Mouse (Mus musculus): ENCODE measurements at regions not wholly inside any gene's neighbourhood (a gene's known extent, or its start where the extent isn't known, plus 50 kb on each side); places are given as distances from the start of the nearest gene placed in this dataset.

- Histone ChIP-seq H3K4me1 (replicated peaks; ENCODE audit: control insufficient read depth, insufficient read depth, low read length) (no peaks in the 10 kb centered on the region), H3K27me3 (ENCODE audit: control insufficient read depth, insufficient read depth, low read length) (no peaks in the 10 kb centered on the region), H3K36me3 (ENCODE audit: control insufficient read depth, insufficient read depth, low read length) (no peaks in the 10 kb centered on the region), H3K27ac (ENCODE audit: control insufficient read depth, insufficient read depth, low read length) (no peak overlapping the region), H3K4me3 (ENCODE audit: control insufficient read depth, insufficient read depth, low read length) (no peak overlapping the region)
- DNase-seq: no peak
- no peak for TF ChIP-seq CTCF (IDR thresholded peaks at IDR 0.05; ENCODE audit: borderline replicate concordance, control insufficient read depth, extremely low read depth, insufficient read depth, low read length, poor library complexity)
- no peak for TF ChIP-seq POLR2A (IDR thresholded peaks at IDR 0.05; ENCODE audit: control insufficient read depth, extremely low read depth, insufficient read depth, low read length, poor library complexity)
- 94% methylated on average over 4 of the region's 4 CpGs for WGBS
Observed at GRCm38 (mm10) chr13:42383099-42383498, 81.8 kb downstream of the Edn1 start.

- H3K4me3 ChIP-seq (ENCODE audit: control insufficient read depth, insufficient read depth, low read length): no peak overlapping the region
- no peaks in the 10 kb centered on the region for H3K36me3 ChIP-seq (ENCODE audit: control insufficient read depth, insufficient read depth, low read length)
- no peaks in the 10 kb centered on the region for H3K27me3 ChIP-seq (ENCODE audit: control insufficient read depth, insufficient read depth, low read length)
- TF ChIP-seq CTCF (IDR thresholded peaks at IDR 0.05; ENCODE audit: borderline replicate concordance, control insufficient read depth, extremely low read depth, insufficient read depth, low read length, poor library complexity) (no peak), POLR2A (IDR thresholded peaks at IDR 0.05; ENCODE audit: control insufficient read depth, extremely low read depth, insufficient read depth, low read length, poor library complexity) (no peak)
- H3K4me1 ChIP-seq (replicated peaks; ENCODE audit: control insufficient read depth, insufficient read depth, low read length): no peaks in the 10 kb centered on the region
- WGBS: 91% methylated on average over 1 of the region's 1 CpGs
- no peak for DNase-seq
- no peak overlapping the region for H3K27ac ChIP-seq (ENCODE audit: control insufficient read depth, insufficient read depth, low read length)
Observed at GRCm38 (mm10) chr13:42390389-42390788, 89.1 kb downstream of the Edn1 start.

GRCm38 (mm10) chr13:42391330-42392005, 90.2 kb downstream of the Edn1 start:
- H3K4me3 ChIP-seq (ENCODE audit: control insufficient read depth, insufficient read depth, low read length): no peak overlapping the region
- no peak overlapping the region for H3K27ac ChIP-seq (ENCODE audit: control insufficient read depth, insufficient read depth, low read length)
- no peaks in the 10 kb centered on the region for H3K27me3 ChIP-seq (ENCODE audit: control insufficient read depth, insufficient read depth, low read length)
- no peak for TF ChIP-seq CTCF (IDR thresholded peaks at IDR 0.05; ENCODE audit: borderline replicate concordance, control insufficient read depth, extremely low read depth, insufficient read depth, low read length, poor library complexity)
- TF ChIP-seq POLR2A (IDR thresholded peaks at IDR 0.05; ENCODE audit: control insufficient read depth, extremely low read depth, insufficient read depth, low read length, poor library complexity): no peak
- H3K36me3 ChIP-seq (ENCODE audit: control insufficient read depth, insufficient read depth, low read length): no peaks in the 10 kb centered on the region
- DNase-seq: no peak
- no peaks in the 10 kb centered on the region for H3K4me1 ChIP-seq (replicated peaks; ENCODE audit: control insufficient read depth, insufficient read depth, low read length)
- 87% methylated on average over 9 of the region's 9 CpGs for WGBS

GRCm38 (mm10) chr13:42392701-42393100, 91.4 kb downstream of the Edn1 start:
- TF ChIP-seq CTCF (IDR thresholded peaks at IDR 0.05; ENCODE audit: borderline replicate concordance, control insufficient read depth, extremely low read depth, insufficient read depth, low read length, poor library complexity) (no peak), POLR2A (IDR thresholded peaks at IDR 0.05; ENCODE audit: control insufficient read depth, extremely low read depth, insufficient read depth, low read length, poor library complexity) (no peak)
- 96% methylated on average over 7 of the region's 7 CpGs for WGBS
- Histone ChIP-seq H3K27me3 (ENCODE audit: control insufficient read depth, insufficient read depth, low read length) (no peaks in the 10 kb centered on the region), H3K36me3 (ENCODE audit: control insufficient read depth, insufficient read depth, low read length) (no peaks in the 10 kb centered on the region), H3K4me3 (ENCODE audit: control insufficient read depth, insufficient read depth, low read length) (no peak overlapping the region), H3K4me1 (replicated peaks; ENCODE audit: control insufficient read depth, insufficient read depth, low read length) (no peaks in the 10 kb centered on the region), H3K27ac (ENCODE audit: control insufficient read depth, insufficient read depth, low read length) (no peak overlapping the region)
- no peak for DNase-seq

GRCm38 (mm10) chr13:42394572-42394971, 93.3 kb downstream of the Edn1 start:
- 47% methylated on average over 2 of the region's 2 CpGs for WGBS
- Histone ChIP-seq H3K27me3 (ENCODE audit: control insufficient read depth, insufficient read depth, low read length) (no peaks in the 10 kb centered on the region), H3K4me1 (replicated peaks; ENCODE audit: control insufficient read depth, insufficient read depth, low read length) (no peaks in the 10 kb centered on the region), H3K27ac (ENCODE audit: control insufficient read depth, insufficient read depth, low read length) (no peak overlapping the region), H3K4me3 (ENCODE audit: control insufficient read depth, insufficient read depth, low read length) (no peak overlapping the region), H3K36me3 (ENCODE audit: control insufficient read depth, insufficient read depth, low read length) (no peaks in the 10 kb centered on the region)
- DNase-seq: no peak
- TF ChIP-seq POLR2A (IDR thresholded peaks at IDR 0.05; ENCODE audit: control insufficient read depth, extremely low read depth, insufficient read depth, low read length, poor library complexity): no peak
- TF ChIP-seq CTCF (IDR thresholded peaks at IDR 0.05; ENCODE audit: borderline replicate concordance, control insufficient read depth, extremely low read depth, insufficient read depth, low read length, poor library complexity): no peak

GRCm38 (mm10) chr13:42401513-42401912, 100.2 kb downstream of the Edn1 start:
- WGBS: 55% methylated on average over 2 of the region's 2 CpGs
- Histone ChIP-seq H3K27me3 (ENCODE audit: control insufficient read depth, insufficient read depth, low read length) (no peaks in the 10 kb centered on the region), H3K4me1 (replicated peaks; ENCODE audit: control insufficient read depth, insufficient read depth, low read length) (no peaks in the 10 kb centered on the region), H3K27ac (ENCODE audit: control insufficient read depth, insufficient read depth, low read length) (no peak overlapping the region), H3K4me3 (ENCODE audit: control insufficient read depth, insufficient read depth, low read length) (no peak overlapping the region), H3K36me3 (ENCODE audit: control insufficient read depth, insufficient read depth, low read length) (no peaks in the 10 kb centered on the region)
- TF ChIP-seq CTCF (IDR thresholded peaks at IDR 0.05; ENCODE audit: borderline replicate concordance, control insufficient read depth, extremely low read depth, insufficient read depth, low read length, poor library complexity) (no peak), POLR2A (IDR thresholded peaks at IDR 0.05; ENCODE audit: control insufficient read depth, extremely low read depth, insufficient read depth, low read length, poor library complexity) (no peak)
- DNase-seq: no peak
